Mouse (Mus musculus): ENCODE data around the gene Gm10447.

DNA sequence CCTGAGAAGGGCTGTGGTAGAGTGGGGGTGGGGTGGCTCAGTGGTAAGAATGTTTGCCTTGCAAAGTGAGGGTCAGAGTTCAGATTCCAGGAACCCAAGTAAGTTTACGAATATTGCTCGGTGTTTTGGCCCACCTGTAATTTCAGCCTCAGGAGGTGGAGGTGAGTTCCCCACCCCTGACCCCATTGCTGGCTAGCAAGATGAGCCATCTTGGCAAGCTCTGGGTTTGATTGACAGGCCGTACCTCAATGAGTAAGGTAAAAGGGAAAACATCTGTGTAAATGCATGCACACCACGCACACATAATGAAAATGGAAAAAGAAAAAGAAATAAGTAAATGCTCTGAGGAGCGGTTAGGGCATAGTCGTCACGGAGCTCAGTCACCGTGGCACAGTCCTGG lies 47.5 kb upstream of the Gm10447 start:
- TF ChIP-seq CTCF (IDR thresholded peaks at IDR 0.05; ENCODE audit: borderline replicate concordance, extremely low read depth, insufficient read depth, insufficient read length) = no peak
- no peak for TF ChIP-seq POLR2A (IDR thresholded peaks at IDR 0.05; ENCODE audit: borderline replicate concordance, extremely low read depth, insufficient read depth, insufficient read length, poor library complexity, severe bottlenecking)
